Mouse (Mus musculus) megakaryocyte, embryonic 14.5 days (primary cell): ENCODE results near the gene Tmem95. TPM values are rescaled to one million over a fixed set of nuclear protein-coding genes. Genes with fewer than 3 reads are reported as not detected.

Experiments
- H3K27me3 ChIP-seq: replicated peaks from 2 replicates; pipeline ENCODE3; 2012; ENCODE audit warnings: inconsistent platforms
- H3K36me3 ChIP-seq: replicated peaks from 2 replicates; pipeline ENCODE3; 2012; ENCODE audit warnings: low read length, inconsistent platforms, mixed read lengths
- H3K4me1 ChIP-seq: 2 replicates; pipeline ENCODE4 v1.6.1; 2012; ENCODE audit warnings: inconsistent platforms
- H3K4me3 ChIP-seq: replicated peaks from 2 replicates; pipeline ENCODE3; 2012; ENCODE audit warnings: moderate library complexity, mild to moderate bottlenecking, inconsistent platforms
- H3K9me3 ChIP-seq: 2 replicates; pipeline ENCODE4 v1.6.1; 2012; ENCODE audit warnings: inconsistent platforms
- FLI1 ChIP-seq: IDR thresholded peaks from 2 replicates; pipeline ENCODE4 v1.6.1; 2012; ENCODE audit warnings: low read length, inconsistent platforms, mixed read lengths
- GATA1 ChIP-seq: IDR thresholded peaks from 3 replicates; pipeline ENCODE4 v1.6.1; 2012; ENCODE audit warnings: mixed read lengths, low read length, inconsistent platforms, borderline replicate concordance
- polyA plus RNA-seq: library from polyadenylated mRNA; stranded (reverse); fragments of >175 nt; gene quantifications from 2 replicates; pipeline ENCODE4 v1.2.3, GENCODE M21; 2012; ENCODE audit warnings: low replicate concordance; ENCODE audit not compliant: insufficient read depth

The Tmem95 gene
- polyA plus RNA-seq: not detected in 2 replicates

DNA sequence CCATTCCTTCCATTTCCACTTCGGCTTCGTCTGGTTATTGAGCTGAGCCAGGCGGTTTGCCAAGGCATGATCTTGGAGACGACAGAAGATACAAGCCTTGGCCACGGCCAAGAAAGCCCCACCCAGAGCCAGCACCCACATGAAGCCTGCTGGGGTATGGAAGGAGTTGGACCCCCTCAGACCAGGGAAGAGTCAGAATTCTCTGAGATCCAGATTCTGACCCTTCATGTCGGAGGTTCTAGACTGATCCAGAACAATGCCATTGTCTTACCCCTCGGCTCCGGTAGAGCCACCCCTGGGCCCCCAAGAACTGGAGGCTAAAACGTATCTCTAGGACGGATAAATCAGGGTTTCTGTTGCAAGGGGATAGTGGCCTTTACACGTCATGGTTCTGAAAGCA is at the start of gene Tmem95:
Gene Tmem95, minus strand, starts transcription at position 141 of the 400 bp plus-strand sequence.
- TF ChIP-seq GATA1: no peak
- no peak for TF ChIP-seq FLI1
- Histone ChIP-seq H3K4me1 (peaks cover 73% of the 10 kb centered on the region), H3K4me3 (peak within 1 kb of the TSS; percentile 67), H3K27me3 (peaks cover 6% of the 10 kb centered on the region), H3K36me3 (peaks cover 5% of the 10 kb centered on the region), H3K9me3 (no peaks in the 10 kb centered on the region)

DNA sequence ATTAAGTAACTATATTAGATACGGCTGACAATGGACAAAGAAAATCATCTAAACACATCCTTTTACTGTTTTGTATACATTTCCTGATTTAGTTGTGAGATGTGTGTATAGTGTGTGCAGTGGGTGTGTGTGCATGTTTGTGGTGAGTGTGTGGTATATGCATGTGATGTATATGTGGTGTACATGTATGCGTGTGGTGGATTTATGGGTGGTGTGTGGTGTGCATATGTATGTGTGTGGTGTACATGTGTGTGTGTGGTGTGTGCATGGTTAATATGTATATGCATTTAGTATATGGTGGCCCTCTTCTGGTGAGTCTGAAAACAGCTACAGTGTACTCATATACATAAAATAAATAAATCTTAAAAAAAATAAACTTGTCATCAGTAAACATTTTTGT is 49.7 kb upstream of the Tmem95 start:
- H3K4me1 ChIP-seq: peaks cover 33% of the 10 kb centered on the region
- no peaks in the 10 kb centered on the region for H3K27me3 ChIP-seq
- TF ChIP-seq FLI1 (no peak), GATA1 (no peak)
- H3K4me3 ChIP-seq: no peak overlapping the region
- no peaks in the 10 kb centered on the region for H3K9me3 ChIP-seq
- H3K36me3 ChIP-seq: no peaks in the 10 kb centered on the region

DNA sequence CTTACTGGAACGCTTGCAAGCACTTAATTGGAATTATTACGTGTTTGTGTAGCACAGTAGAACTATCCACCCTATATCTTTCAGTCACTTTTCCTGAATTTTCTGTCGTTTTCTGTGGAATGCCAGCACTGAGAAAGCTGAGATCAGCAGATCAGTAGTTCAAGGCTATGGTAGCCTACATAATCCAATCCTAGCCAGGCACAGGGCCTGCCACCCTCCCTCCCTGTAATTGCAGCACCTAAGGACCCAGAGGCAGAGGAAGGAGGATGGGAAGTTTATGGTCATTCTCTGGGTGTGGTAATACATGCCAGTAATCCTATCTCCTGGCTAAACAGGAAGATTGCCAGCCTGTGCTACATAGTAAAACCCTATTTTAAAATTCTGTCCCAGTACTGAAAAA is 45.0 kb upstream of the Tmem95 start:
- H3K27me3 ChIP-seq: no peaks in the 10 kb centered on the region
- H3K4me1 ChIP-seq: peaks cover 37% of the 10 kb centered on the region
- peaks cover 17% of the 10 kb centered on the region for H3K36me3 ChIP-seq
- TF ChIP-seq FLI1 (no peak), GATA1 (no peak)
- no peaks in the 10 kb centered on the region for H3K9me3 ChIP-seq
- H3K4me3 ChIP-seq: peak overlapping the region; percentile 99

DNA sequence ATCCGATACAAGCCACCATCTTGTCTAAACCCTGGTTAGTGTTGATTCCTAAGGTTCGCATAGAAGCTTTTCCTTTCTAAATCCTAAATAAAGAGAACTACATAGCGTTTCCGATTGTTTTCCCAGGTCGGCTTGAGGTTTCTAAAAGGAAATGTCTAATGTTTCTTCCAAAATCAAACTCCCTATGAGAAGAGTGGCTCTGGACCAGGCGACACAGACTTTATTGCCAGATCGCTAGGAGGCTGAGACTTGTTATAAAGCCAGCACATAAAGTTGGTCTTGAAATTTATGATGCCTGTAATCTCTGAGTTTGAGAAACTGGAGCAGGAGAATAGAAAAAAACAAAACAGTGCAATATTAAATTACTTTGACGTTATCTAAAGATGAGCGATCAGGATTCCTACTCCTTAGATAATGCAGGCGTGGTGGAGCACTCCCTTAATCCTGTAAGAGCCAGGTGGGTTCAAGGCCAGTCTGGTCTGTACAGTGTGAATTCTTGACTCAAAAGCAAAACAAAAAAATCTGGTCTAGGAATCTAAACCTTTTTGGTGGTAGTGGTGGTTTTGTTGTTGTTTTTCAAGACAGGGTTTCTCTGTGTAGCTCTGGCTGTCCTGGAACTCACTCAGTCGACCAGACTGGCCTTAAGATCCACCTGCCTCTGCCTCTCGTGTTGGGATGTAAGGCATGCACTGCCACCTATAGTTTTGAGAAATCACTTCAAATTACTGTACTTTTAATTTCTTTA is 44.4 kb upstream of the Tmem95 start:
- Histone ChIP-seq H3K9me3 (no peaks in the 10 kb centered on the region), H3K27me3 (no peaks in the 10 kb centered on the region), H3K4me1 (peaks cover 43% of the 10 kb centered on the region), H3K36me3 (peaks cover 23% of the 10 kb centered on the region), H3K4me3 (peak overlapping the region; percentile 99)
- no peak for TF ChIP-seq GATA1
- TF ChIP-seq FLI1: no peak

DNA sequence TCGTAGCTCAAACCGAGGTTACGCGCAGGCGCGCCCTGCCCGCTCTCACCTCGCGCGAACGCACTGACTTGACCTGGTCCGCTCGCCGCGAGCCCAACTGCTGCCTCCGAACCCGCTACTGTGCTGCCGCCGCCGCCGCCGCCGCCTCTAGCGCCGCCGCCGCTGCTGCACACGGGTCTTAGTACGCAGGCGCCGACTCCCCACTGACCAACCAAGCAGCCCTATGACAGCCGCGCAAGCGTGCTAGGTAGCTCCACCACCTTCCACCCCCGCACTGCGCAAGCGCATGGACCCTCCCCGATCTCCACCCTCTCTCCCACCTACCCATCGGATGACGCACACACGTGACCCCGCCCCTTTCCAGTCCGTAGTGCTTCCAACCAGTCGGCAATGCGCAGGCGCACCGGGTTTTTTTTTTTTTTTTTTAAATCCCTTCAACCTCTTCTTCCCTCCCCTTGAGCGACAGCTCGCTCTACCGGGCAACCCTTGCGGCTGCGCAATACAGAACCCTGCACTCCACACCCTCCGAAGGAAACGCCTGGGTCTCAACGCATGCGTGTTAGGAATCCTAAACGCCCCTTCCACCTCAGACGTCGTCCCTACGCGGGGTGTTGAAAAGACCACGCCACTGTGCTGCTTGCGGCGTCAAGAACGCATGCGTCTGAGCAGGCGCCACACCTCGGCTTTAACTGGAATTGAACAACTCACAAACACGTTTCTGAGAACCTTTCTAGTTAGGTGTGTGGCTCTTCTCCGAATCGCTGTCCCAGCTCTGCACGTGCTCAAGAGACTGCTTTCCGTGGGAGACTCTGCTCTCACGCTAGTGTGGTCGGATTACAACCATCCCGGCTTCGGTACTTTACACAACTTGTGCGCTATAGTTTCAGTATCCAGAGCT is 43.5 kb upstream of the Tmem95 start, which contains the start of gene Eif5a:
Gene Eif5a, minus strand, starts transcription at position 845 of the 898 bp plus-strand sequence.
- Histone ChIP-seq H3K27me3 (no peaks in the 10 kb centered on the region), H3K4me3 (peak within 1 kb of the TSS; percentile 99), H3K36me3 (peaks cover 31% of the 10 kb centered on the region), H3K9me3 (no peaks in the 10 kb centered on the region), H3K4me1 (peaks cover 52% of the 10 kb centered on the region)
- TF ChIP-seq GATA1 (no peak), FLI1 (no peak)

DNA sequence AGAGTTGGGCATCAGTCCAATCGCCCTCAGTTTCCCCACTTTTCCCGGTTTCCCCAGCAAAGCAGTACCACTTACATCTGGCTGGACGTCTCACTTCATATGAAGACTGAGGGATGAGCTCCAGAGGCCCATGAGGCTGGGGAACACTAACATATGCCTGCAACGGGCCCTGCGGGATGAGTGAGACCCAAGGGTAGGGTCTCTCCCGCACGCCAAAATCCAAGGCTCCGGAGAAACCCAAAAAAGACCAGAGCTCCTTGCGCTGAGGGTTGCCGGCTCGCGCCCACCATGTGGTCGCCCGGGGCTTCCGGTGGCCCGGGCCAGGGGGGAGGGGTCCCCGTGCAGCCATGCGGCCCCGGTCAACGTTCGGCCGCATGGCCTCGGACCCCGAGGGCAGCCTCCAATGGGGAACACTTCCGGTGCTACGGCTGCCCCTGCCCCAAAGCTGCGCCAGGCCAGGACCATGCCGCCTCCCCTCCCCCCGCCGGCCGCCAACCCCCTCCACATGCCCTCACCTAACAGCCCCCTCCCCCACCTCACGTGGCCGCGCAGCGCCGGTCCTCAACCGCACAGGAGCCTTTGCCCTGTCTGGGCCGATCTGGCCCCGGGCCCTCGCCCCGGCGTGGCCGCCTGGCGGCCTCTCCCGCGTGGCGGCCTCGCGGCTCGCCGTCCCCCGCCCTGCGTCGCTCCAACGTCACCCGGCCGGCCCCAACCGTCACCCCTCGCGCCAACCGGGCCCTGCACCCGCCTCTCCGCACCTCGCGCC is 42.6 kb upstream of the Tmem95 start:
- H3K4me1 ChIP-seq: peaks cover 61% of the 10 kb centered on the region
- TF ChIP-seq FLI1 (no peak), GATA1 (no peak)
- peak overlapping the region; percentile 99 for H3K4me3 ChIP-seq

DNA sequence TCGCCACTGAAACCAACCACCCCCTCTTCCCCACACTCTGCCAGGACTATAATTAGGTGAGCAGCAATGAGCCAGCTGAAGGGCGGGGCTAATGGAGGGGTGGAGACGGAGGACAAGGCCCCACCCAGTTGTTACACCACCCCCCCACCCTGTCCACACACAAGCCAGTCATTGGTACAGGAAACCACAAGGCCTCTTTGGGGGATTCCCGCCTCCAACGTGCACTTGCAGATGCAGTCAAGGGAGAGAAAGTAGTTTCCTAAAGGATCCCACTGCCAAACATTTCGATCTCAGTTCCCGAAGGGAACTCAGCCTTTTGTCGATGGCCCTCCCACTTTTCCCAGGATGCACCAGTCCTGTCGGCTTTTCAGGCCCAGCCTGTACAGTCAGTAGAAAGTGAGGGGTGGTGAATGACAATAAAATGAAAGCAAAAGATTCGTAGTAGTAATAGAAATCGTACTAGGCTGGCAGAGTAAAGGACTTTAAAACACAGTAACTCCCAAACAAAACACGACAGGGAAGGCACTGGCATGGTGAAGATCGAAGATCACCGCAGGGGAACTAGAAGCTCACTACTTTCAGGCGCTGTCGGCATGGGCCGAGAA is 41.9 kb upstream of the Tmem95 start:
- Histone ChIP-seq H3K4me1 (peaks cover 68% of the 10 kb centered on the region), H3K36me3 (peaks cover 47% of the 10 kb centered on the region)

More for the DNA sequence above, 42.6 kb upstream of the Tmem95 start:
- H3K36me3 ChIP-seq: peaks cover 40% of the 10 kb centered on the region
- H3K9me3 ChIP-seq: no peaks in the 10 kb centered on the region
- H3K27me3 ChIP-seq: no peaks in the 10 kb centered on the region

DNA sequence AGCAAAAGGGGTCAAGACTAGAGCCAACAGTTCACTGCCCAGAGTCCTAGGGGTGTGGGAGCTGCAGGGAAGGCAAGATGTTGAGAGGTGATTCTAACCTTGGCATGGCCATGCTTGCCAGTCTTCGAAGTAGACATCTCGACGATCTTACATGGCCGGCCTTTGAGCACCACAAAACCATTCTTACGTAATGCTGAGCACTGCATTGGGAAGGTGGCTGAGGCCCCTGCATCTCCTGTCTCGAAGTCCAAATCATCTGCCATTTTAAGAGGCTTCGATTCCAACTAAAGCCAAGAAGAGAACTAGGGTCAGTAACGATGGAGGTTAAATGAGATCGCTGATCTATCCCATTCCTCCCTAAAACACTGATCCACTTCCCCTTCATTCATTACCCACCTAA is 41.2 kb upstream of the Tmem95 start:
- no peak for TF ChIP-seq GATA1
- no peak for TF ChIP-seq FLI1
- Histone ChIP-seq H3K27me3 (no peaks in the 10 kb centered on the region), H3K9me3 (no peaks in the 10 kb centered on the region), H3K36me3 (peaks cover 47% of the 10 kb centered on the region), H3K4me1 (peaks cover 72% of the 10 kb centered on the region), H3K4me3 (peak overlapping the region; percentile 99)

More for the DNA sequence above, 41.9 kb upstream of the Tmem95 start:
- Histone ChIP-seq H3K4me3 (peak overlapping the region; percentile 99), H3K9me3 (no peaks in the 10 kb centered on the region), H3K27me3 (no peaks in the 10 kb centered on the region)
- TF ChIP-seq GATA1 (no peak), FLI1 (no peak; the same call in 1 of the 2 replicates)

DNA sequence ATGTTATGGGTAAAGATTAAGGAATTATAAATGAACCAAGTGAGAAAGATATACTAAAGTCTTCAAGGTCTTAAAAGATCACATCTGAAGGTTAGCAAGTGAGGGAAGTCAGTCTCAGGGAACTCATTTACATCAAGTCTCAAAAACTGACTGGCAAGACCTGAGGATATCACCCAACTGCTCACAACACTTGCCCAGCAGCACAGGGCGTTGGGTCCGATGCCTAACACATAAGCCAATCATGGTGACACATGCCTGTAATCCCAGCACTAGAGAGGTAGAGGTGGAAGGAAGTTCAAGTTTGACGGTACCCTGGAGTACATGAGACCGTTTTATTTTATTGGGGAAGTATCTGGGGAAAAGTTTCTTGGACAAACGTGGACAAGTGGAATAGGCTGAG is 40.3 kb upstream of the Tmem95 start:
- H3K36me3 ChIP-seq: peaks cover 51% of the 10 kb centered on the region
- H3K4me1 ChIP-seq: peaks cover 70% of the 10 kb centered on the region
- peak overlapping the region; percentile 29 for H3K4me3 ChIP-seq
- no peaks in the 10 kb centered on the region for H3K9me3 ChIP-seq
- no peak for TF ChIP-seq GATA1
- no peak for TF ChIP-seq FLI1
- H3K27me3 ChIP-seq: no peaks in the 10 kb centered on the region
